Mouse (Mus musculus) gastrocnemius, postnatal 4 days (tissue): ENCODE measurements around the gene Nras. TPM values are rescaled to one million over a fixed set of nuclear protein-coding genes. Genes with fewer than 3 reads are reported as not detected.
A peak's percentile ranks its signal among the peaks of the same experiment; 100 is the strongest.

Source experiments
- DNase-seq, 2 experiments: peaks; one replicate each; pipeline ENCODE4 v3.0.0; 2021 to 2022; ENCODE audit warnings: low spot score in 2 of 2, mixed read lengths in 2 of 2
- long read RNA-seq, 2 experiments: library from polyadenylated mRNA; stranded (forward); transcript quantifications; one replicate each; pipeline ENCODE4 v2.0.0; 2021
- total RNA-seq, 2 experiments: library from RNA; stranded (reverse); gene quantifications; 2 replicates each; pipeline ENCODE4 v1.2.3; 2021

The Nras gene
- total RNA-seq: 100 to 1,000 TPM; 190 to 191 TPM
- long read RNA-seq, experiment 1, full-length matches to known transcripts: 99 of 124 reads
- long read RNA-seq, experiment 1, partial matches to known transcripts: 12 of 124 reads
- long read RNA-seq, experiment 1, other reads (novel, unspliced or antisense): 13 of 124 reads
- long read RNA-seq, experiment 2, full-length matches to known transcripts: 88 of 115 reads
- long read RNA-seq, experiment 2, partial matches to known transcripts: 5 of 115 reads
- long read RNA-seq, experiment 2, other reads (novel, unspliced or antisense): 22 of 115 reads

DNA sequence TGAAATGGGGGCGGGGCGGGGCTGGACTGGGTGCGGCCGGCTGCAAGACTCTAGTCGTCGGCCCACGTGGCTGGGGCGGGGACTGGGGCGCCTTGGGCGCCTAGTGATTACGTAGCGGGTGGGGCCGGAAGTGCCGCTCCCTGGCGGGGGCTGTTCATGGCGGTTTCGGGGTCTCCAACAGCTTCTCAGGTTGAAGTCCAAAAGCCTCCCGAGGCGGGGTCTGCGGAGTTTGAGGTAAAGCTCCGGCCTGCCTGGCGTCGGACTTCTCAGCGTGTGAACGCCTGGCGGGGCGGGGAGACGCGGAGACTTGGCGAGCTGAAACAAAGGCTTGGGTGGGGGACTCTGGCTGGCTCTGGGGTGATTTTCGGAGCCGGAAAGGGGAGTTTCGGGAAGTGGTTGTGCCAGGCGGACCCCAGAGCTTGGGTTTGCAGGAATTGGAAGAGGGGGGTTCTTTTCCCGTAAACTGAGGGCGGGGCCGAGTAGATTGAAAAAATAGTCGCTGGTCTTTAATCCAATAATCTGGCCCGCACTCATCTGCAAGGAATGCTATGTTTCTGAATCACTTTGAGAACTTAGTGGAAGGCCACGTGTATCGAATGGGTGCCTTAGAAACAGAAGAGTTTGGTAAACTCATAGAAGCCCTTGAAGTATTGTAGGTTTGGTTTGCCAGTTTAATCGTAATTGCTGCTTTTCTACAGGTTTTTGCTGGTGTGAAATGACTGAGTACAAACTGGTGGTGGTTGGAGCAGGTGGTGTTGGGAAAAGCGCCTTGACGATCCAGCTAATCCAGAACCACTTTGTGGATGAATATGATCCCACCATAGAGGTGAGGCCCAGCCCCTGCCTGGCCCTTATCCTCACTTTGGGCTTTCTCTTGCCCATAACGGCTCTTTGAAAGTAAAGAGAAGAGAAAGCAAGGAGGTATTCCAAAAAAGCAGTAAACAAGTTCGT lies at the start of gene Nras:
Gene Nras, plus strand, starts transcription at position 79 of the 951 bp plus-strand sequence.
- peak; percentile 95 to 97 for DNase-seq

- DNase-seq: no peak
Observed at GRCm38 (mm10) chr3:103017350-103017749, 40.7 kb upstream of the Nras start.

DNA sequence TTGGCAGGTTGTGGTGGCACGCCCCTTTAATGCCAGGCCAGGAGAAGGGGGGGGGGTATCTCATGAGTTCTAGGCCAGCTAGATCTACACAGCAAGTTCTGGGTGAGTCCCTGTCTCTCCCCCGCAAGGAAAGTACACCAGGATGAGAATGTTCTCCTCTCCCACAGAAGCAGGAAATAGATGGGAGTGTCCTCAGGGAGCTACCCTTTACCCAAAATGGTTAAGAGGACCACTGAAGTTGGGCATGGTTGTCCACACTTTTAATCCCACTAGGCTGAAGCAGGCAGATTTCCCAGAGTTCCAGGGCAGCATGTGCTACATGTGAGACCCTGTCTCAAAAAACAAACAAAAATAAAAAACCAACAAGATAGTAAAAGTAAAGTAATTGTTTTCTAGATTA lies 38.6 kb upstream of the Nras start:
- DNase-seq: no peak

DNA sequence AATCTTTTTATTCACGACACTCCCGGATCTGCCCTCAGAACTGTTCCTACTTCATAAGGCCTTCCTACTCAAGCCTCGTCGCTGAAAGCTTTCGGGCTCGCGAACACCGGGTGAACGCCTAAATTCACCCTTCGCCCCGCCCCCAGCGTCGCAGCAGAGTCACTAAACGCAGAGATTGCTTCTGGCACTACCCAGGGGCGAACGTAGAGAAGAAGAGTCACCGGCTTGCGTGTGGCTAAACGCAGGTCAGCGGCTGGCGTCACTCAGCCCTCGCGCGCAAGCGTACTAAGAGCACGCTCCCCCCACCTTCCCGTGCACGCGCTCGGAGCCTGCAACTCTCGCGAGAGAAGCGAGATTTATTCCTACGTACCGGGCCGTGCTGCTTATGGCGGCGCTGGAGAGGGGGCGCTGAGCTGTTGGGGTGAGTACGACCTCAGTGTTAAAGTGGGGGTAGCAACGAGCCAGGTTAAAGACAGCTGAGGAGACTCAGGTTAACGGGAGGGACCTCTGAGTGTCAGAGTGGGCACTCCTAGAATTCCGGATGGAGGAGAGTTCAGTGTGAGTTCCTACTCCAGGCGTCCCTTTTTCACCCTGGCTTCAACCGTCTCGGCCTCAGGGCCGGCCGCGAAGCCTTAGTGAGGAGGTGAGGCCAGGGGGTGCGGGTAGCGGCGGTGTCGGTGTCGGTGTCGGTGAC lies 37.7 kb upstream of the Nras start, which contains the start of gene Csde1:
Gene Csde1, plus strand, starts transcription at position 178 of the 694 bp plus-strand sequence.
- DNase-seq: peak; percentile 92 to 96

DNA sequence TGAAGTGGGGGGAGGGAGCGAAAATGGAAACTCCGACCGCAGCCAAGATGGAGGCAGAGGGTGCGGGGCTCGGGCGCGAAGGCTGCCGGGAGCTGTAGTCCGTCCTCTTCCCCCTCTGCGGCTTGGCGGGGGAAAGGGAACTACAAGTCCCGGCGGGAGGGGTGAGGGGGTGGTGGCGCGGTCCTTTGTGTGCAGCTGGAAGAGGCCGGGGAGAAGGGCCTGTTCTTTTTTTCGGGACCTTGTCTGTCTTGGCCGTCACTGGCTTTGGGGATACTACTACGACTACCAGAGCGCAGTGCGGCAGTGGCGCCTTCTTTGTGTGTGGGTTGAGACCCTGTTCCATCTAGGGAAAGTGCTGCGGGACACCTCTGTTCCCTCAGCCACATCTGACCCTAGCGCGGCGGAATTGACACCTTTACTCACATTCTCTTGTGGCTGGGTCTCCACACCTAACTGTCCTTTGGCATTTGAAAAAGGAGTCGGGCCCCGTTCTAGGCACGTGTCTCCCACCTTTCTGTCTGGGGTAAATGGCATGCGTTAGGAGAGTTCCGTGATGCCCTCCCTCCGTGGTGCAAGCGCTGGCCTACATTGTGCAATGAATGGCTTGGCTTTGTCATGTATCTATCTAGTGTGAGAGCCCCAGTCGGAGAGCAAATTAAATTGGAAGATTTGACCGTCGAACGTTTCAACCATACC lies 37.0 kb upstream of the Nras start:
- peak; percentile 80 to 91 for DNase-seq

- DNase-seq: no peak
Observed at GRCm38 (mm10) chr3:103026174-103026573, 31.9 kb upstream of the Nras start.

DNA sequence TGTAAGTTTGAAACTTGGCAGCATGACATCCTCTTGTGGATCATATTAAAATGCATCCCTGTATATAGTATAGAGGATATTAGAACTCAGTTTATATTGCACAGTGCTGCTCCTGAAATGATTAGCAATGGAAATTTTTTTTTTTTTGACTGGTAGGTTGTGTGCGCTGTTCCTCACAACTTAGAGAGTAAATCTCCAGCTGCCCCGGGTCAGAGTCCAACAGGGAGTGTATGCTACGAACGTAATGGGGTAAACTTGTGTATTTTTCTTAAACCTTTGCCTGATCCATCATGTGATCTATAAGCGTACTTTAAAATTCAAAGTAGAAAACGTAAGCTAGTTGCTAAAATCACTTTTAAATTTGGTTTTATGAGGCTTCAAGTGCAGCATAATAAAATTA lies 17.8 kb upstream of the Nras start:
- DNase-seq: no peak

DNA sequence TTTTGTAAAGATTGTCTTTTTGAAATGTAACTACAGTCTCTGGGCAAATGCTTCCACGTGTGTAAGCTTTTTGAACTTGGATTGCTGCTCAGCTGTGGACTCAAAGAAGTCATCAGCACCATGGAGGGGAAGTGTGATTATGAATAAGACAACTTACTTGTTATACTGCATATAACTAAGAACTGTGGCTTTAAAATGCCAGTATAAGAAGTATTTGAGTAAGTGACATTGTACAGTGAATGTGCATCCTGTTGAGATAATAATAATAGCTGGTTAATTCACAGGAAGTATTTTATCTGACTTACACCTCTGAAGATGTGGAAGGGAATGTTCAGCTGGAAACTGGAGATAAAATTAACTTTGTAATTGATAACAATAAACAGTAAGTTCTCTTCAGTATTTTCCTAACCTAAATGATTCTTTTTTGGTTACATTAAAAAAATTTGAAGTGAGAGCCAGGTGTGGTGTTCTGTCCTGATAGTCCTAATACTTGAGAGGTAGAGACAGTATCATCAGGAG lies 17.2 kb upstream of the Nras start:
- DNase-seq: no peak

DNA sequence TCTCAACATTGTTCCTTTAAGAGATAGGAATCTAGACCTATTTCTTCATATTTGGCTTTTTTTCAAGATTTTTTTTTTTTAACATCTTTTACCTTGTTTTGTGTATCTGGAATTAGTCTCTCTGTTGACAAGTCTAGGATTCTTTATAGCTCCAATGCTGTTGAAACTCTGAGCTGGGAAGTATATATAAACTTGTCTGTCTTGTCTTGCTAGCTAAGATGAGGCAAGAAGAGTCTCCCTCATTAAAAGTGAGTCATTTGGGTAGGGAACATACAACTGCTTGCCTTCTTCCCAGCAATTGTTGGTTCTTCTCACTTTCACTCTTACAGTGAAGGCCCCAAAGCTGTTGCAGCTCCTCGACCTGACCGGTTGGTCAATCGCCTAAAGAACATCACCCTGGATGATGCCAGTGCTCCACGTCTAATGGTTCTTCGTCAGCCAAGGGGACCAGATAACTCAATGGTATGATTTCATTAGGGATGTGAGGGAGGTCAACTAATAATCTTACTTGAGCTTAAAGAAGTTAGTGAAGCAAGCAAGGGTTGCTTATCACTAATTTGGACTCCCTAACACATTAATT lies 2.0 kb upstream of the Nras start:
- DNase-seq: no peak

GRCm38 (mm10) chr3:103057752-103058151 lies 333 bp upstream of the Nras start:
- DNase-seq: peak in 1 of 2 experiments; percentile 18

DNA sequence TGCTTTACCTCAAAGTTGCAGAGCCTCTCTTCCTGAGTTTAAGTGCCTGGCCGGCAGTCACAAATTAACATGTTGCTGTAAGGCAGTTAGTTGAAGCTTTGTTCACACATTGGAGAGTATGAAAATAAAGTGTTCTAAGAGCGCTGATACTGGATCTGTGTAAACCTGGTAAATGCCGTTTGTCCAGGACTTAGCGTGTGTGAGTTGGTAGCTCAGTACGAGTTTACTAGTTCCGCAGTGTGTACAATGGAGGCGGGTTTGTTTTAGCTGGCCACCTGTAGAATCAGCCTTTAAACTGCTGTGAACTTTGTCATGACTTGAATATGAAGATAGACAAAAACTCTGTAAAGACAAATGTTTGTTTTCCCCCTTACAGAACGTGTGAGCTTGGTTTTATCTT lies 8.8 kb downstream of the Nras start:
- no peak for DNase-seq

GRCm38 (mm10) chr3:103068971-103069370 lies 10.9 kb downstream of the Nras start:
- DNase-seq: no peak

- DNase-seq: no peak
Observed at GRCm38 (mm10) chr3:103073771-103074170, 15.7 kb downstream of the Nras start, which contains the start of gene Ampd1. TSS of gene Ampd1 (plus strand) at chr3:103074014.

- no peak for DNase-seq
Observed at GRCm38 (mm10) chr3:103075871-103076270, 17.8 kb downstream of the Nras start.

- no peak for DNase-seq
Observed at GRCm38 (mm10) chr3:103076476-103076875, 18.4 kb downstream of the Nras start.

- DNase-seq: no peak
Observed at GRCm38 (mm10) chr3:103079301-103079700, 21.2 kb downstream of the Nras start.

- no peak for DNase-seq
Observed at GRCm38 (mm10) chr3:103081051-103081450, 23.0 kb downstream of the Nras start.

- DNase-seq: no peak
Observed at GRCm38 (mm10) chr3:103081861-103082453, 23.9 kb downstream of the Nras start.

GRCm38 (mm10) chr3:103082761-103083160 lies 24.7 kb downstream of the Nras start:
- DNase-seq: no peak

GRCm38 (mm10) chr3:103085986-103086385 lies 27.9 kb downstream of the Nras start:
- DNase-seq: no peak
